Mouse (Mus musculus): ENCODE measurements around the gene Pparg.

DNA sequence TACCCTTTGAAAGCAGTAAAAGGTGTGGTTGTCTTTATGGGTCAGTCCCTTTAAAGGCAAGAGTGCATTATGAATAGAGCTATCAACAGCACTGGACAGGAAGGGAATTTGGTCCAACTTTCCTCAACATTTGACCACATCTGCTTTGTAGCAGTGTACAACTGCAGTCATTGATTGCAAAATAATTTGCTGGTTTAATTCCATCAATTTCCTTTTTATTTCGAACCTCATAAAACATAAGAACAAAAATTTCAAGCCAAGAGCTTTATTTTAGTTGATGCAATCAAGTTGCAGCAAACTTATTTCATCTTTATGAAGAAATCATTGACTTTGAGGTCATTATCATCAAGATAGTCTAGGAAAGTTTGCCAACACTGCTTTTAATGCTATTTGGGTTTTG is 91.8 kb downstream of the Pparg start:
- TF ChIP-seq POLR2A (IDR thresholded peaks at IDR 0.05; ENCODE audit: low read depth, low read length) (no peak), CTCF (IDR thresholded peaks at IDR 0.05; ENCODE audit: borderline replicate concordance, insufficient read depth, low read length) (no peak)

All from embryonic fibroblast, embryonic 13.5 days (primary cell).